Mouse (Mus musculus): ENCODE data around the gene Tex46. TPM values are rescaled to one million over a fixed set of nuclear protein-coding genes. Genes with fewer than 3 reads are reported as not detected.
A peak's percentile ranks its signal among the peaks of the same experiment; 100 is the strongest.

Tex46 gene
- not detected for total RNA-seq (2021)
- long read RNA-seq, experiment 1: 0 reads
- long read RNA-seq, experiment 2: 0 reads

GRCm38 (mm10) chr4:136610387-136610856 lies at the start of gene Tex46:
Tex46 (plus strand) TSS chr4:136610437.
- intact Hi-C loops (cut with DNase I): no loop called here
- DNase-seq (ENCODE audit: low spot score in 2 of 2): no peak

GRCm38 (mm10) chr4:136562755-136563154 lies 47.5 kb upstream of the Tex46 start:
- DNase-seq (ENCODE audit: low spot score in 2 of 2): no peak
- intact Hi-C loops (cut with DNase I): no loop called here

GRCm38 (mm10) chr4:136568629-136569028 lies 41.6 kb upstream of the Tex46 start:
- DNase-seq (ENCODE audit: low spot score in 2 of 2): no peak
- intact Hi-C loops (cut with DNase I): no loop called here

GRCm38 (mm10) chr4:136569998-136570397 lies 40.2 kb upstream of the Tex46 start:
- DNase-seq (ENCODE audit: low spot score in 2 of 2): no peak
- intact Hi-C loops (cut with DNase I): no loop called here

GRCm38 (mm10) chr4:136581885-136582284 lies 28.4 kb upstream of the Tex46 start:
- no peak for DNase-seq (ENCODE audit: low spot score in 2 of 2)

GRCm38 (mm10) chr4:136587221-136587827 lies 22.9 kb upstream of the Tex46 start:
- DNase-seq (ENCODE audit: low spot score in 2 of 2): no peak
- intact Hi-C loops (cut with DNase I): no loop called here

More at GRCm38 (mm10) chr4:136581885-136582284, 28.4 kb upstream of the Tex46 start:
- intact Hi-C loops (cut with DNase I): no loop called here

GRCm38 (mm10) chr4:136588003-136588402 lies 22.2 kb upstream of the Tex46 start:
- intact Hi-C loops (cut with DNase I): no loop called here
- DNase-seq (ENCODE audit: low spot score in 2 of 2): no peak

- DNase-seq (ENCODE audit: low spot score in 2 of 2): no peak
- intact Hi-C loops (cut with DNase I): no loop called here
These were observed 18.1 kb upstream of the Tex46 start for GRCm38 (mm10) chr4:136592111-136592510.

GRCm38 (mm10) chr4:136594006-136594405 lies 16.2 kb upstream of the Tex46 start:
- no peak for DNase-seq (ENCODE audit: low spot score in 2 of 2)
- intact Hi-C loops (cut with DNase I): no loop called here

GRCm38 (mm10) chr4:136595221-136595620 lies 15.0 kb upstream of the Tex46 start:
- intact Hi-C loops (cut with DNase I): no loop called here
- no peak for DNase-seq (ENCODE audit: low spot score in 2 of 2)

GRCm38 (mm10) chr4:136598268-136598876 lies 11.9 kb upstream of the Tex46 start:
- intact Hi-C loops (cut with DNase I): no loop called here
- DNase-seq (ENCODE audit: low spot score in 2 of 2): no peak

- intact Hi-C loops (cut with DNase I): no loop called here
- no peak for DNase-seq (ENCODE audit: low spot score in 2 of 2)
These were observed 10.4 kb upstream of the Tex46 start for GRCm38 (mm10) chr4:136599869-136600268.

- intact Hi-C loops (cut with DNase I): no loop called here
- DNase-seq (ENCODE audit: low spot score in 2 of 2): no peak
These were observed 9.7 kb upstream of the Tex46 start for GRCm38 (mm10) chr4:136600536-136600935.

- DNase-seq (ENCODE audit: low spot score in 2 of 2): peak; percentile 39 to 66
- intact Hi-C loops (cut with DNase I): no loop called here
These were observed 8.8 kb upstream of the Tex46 start for GRCm38 (mm10) chr4:136601476-136601875.

GRCm38 (mm10) chr4:136602018-136602554 lies 8.2 kb upstream of the Tex46 start:
- intact Hi-C loops (cut with DNase I): no loop called here

GRCm38 (mm10) chr4:136602568-136602967 lies 7.7 kb upstream of the Tex46 start, which contains the start of gene Kdm1a:
Kdm1a (minus strand) TSS chr4:136602723.
- peak; percentile 96 to 97 for DNase-seq (ENCODE audit: low spot score in 2 of 2)
- intact Hi-C loops (cut with DNase I): no loop called here

More at GRCm38 (mm10) chr4:136602018-136602554, 8.2 kb upstream of the Tex46 start:
- peak in 1 of 2 experiments; percentile 19 for DNase-seq (ENCODE audit: low spot score in 2 of 2)

GRCm38 (mm10) chr4:136605756-136606485 lies 4.3 kb upstream of the Tex46 start:
- DNase-seq (ENCODE audit: low spot score in 2 of 2): no peak
- intact Hi-C loops (cut with DNase I): no loop called here

- intact Hi-C loops (cut with DNase I): no loop called here
- DNase-seq (ENCODE audit: low spot score in 2 of 2): peak; percentile 29 to 54
These were observed 3.4 kb downstream of the Tex46 start for GRCm38 (mm10) chr4:136613657-136614056.

- peak; percentile 79 for DNase-seq (ENCODE audit: low spot score in 2 of 2)
- intact Hi-C loops (cut with DNase I): loop anchor here (2.0 to 10.0 kb wide), 2 partner anchors 167 to 377 kb away; partner anchors contain the start of gene Tcea3
These were observed 11.1 kb downstream of the Tex46 start for GRCm38 (mm10) chr4:136621336-136621735.

GRCm38 (mm10) chr4:136621956-136622355 lies 11.7 kb downstream of the Tex46 start:
- intact Hi-C loops (cut with DNase I): loop anchor here (2.0 to 10.0 kb wide), 3 partner anchors 167 to 377 kb away; partner anchors contain the start of gene Tcea3

More at GRCm38 (mm10) chr4:136621956-136622355, 11.7 kb downstream of the Tex46 start:
- no peak for DNase-seq (ENCODE audit: low spot score in 2 of 2)
